Mouse (Mus musculus) effector memory CD4-positive, alpha-beta T cell, adult 7 months (primary cell): ENCODE results near the gene Keg1. TPM values are rescaled to one million over a fixed set of nuclear protein-coding genes. Genes with fewer than 3 reads are reported as not detected.

Experiments
- polyA plus RNA-seq: library from polyadenylated mRNA; unstranded; fragments of 100-300 nt; shearing (Covaris generic); gene quantifications from one replicate; pipeline ENCODE4 v1.2.1, GENCODE M21; 2017

Gene Keg1
- not detected for polyA plus RNA-seq

GRCm38 (mm10) chr19:12695590-12695989 lies at the start of gene Keg1:
Keg1 (plus strand) TSS chr19:12695786.

DNA sequence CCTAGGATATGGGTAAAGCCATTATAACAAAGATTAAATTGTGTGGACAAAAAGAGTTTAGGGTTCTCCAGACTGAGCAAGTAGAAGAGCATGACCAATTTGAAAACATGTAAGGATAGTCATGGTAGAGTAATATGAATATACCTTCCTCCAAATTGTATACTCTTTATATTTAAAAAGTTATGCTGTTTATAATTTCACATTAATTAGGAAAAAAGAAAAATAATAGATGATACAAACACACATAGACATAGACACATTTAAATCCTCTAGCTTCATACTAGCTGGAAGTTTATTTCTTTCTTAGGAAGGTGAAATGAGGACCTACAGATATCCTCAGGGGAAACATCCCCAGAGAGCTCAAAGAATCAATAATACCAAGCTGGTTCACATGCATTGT lies 25.4 kb upstream of the Keg1 start, which contains the start of gene Olfr1442:
TSS of gene Olfr1442 (plus strand) at position 301 of the 400 bp plus-strand sequence.

GRCm38 (mm10) chr19:12677812-12678211 lies 17.8 kb upstream of the Keg1 start, which contains the start of gene Olfr1443:
Olfr1443 (plus strand) TSS chr19:12678112.

GRCm38 (mm10) chr19:12765308-12765707 lies 69.7 kb downstream of the Keg1 start, which contains the start of gene Cntf:
Cntf (minus strand) TSS chr19:12765632.

Other genes starting within 250 kb of the Keg1 start
- not detected for gene Mpeg1, start 235.0 kb upstream of the Keg1 start, polyA plus RNA-seq
- 31.1 TPM for gene Dtx4, start 194.3 kb upstream of the Keg1 start, polyA plus RNA-seq
- gene Fam111a, start 150.0 kb upstream of the Keg1 start, polyA plus RNA-seq, result 26.0 TPM
- not detected for gene Gm4952, start 95.8 kb upstream of the Keg1 start, polyA plus RNA-seq
- gene Glyat, start 62.5 kb upstream of the Keg1 start, polyA plus RNA-seq, result not detected
- gene Olfr1442, start 25.3 kb upstream of the Keg1 start, polyA plus RNA-seq, result 0.16 TPM
- gene Olfr1443, start 17.7 kb upstream of the Keg1 start, polyA plus RNA-seq, result not detected
- gene Cntf, start 69.8 kb downstream of the Keg1 start, polyA plus RNA-seq, result not detected
- gene Zfp91, start 100.3 kb downstream of the Keg1 start, polyA plus RNA-seq, result 18.8 TPM
- 375 TPM for gene Lpxn, start 100.4 kb downstream of the Keg1 start, polyA plus RNA-seq
- gene Gm5244, start 150.9 kb downstream of the Keg1 start, polyA plus RNA-seq, result not detected
- gene Olfr1444, start 161.5 kb downstream of the Keg1 start, polyA plus RNA-seq, result not detected
- gene Olfr1445, start 188.1 kb downstream of the Keg1 start, polyA plus RNA-seq, result not detected
- gene Olfr1446, start 197.7 kb downstream of the Keg1 start, polyA plus RNA-seq, result 0.37 TPM
- not detected for gene Olfr1447, start 208.0 kb downstream of the Keg1 start, polyA plus RNA-seq
- 0.10 TPM for gene Olfr1448, start 228.6 kb downstream of the Keg1 start, polyA plus RNA-seq
- not detected for gene Olfr1449, start 235.1 kb downstream of the Keg1 start, polyA plus RNA-seq